8 mouse cellular contexts compared by ENCODE assay signal in the genomic region with DNA sequence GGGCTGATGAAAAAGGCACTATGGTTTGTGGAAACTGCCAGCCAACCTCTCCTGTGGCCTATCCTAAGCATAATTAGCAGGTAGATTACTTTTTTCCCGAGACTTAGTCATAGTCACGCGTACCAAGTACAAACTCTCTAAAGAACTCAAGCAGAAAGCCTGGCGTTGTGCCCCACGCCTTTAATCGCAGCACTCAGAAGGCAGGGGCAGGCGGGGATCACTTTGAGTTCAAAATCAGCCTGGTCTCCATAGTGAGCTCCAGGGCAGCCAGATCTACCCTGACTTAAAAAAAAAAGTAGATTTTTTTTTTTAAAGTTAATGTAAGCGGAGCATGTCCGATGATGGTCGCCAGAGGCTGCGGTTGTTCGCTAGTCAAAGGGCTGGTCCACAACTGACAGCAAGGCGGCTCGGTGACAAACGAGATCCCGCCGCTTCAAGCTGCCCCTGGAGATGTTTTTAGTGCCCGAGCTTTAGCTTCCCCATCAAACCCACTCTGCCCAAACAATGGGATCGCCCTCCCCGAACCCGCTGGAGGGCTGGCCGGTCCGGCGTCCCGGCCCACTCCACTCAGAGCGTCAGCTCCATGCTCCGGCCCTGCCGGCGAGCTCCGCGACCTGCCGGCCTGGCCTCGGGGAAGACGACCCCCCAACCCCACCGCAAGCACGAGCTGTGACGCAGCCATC. TPM values are rescaled to one million over a fixed set of nuclear protein-coding genes. Genes with fewer than 3 reads are reported as not detected.
DNase-seq lines count a peak whose midpoint lies in the region; ATAC-seq lines count a peak whose summit lies in the region.

No protein-coding gene starts in this region.

- H3K4me1 ChIP-seq in heart, embryonic 11.5 days (ENCODE audit: control insufficient read depth, insufficient read depth, low read length) = no peaks in the 10 kb centered on the region; the same call in 1 of the 2 replicates
- peaks cover 20% of the 10 kb centered on the region for H3K4me1 ChIP-seq in liver, embryonic 13.5 days (replicated peaks)
- peaks cover 13% of the 10 kb centered on the region for H3K4me1 ChIP-seq in neural tube, embryonic 12.5 days

- H3K4me2 ChIP-seq in heart, embryonic 11.5 days = peak overlapping the region; percentile 78
- H3K4me2 ChIP-seq in liver, embryonic 13.5 days = peak overlapping the region; percentile 98
- H3K4me2 ChIP-seq in neural tube, embryonic 12.5 days (replicated peaks) = peak overlapping the region; percentile 77

- ATAC-seq in heart, embryonic 11.5 days (replicated peaks; ENCODE audit: insufficient number of reproducible peaks, low FRiP score, low TSS enrichment) = no peak
- no peak for ATAC-seq in liver, embryonic 13.5 days (ENCODE audit: low read depth)
- ATAC-seq in neural tube, embryonic 12.5 days (ENCODE audit: low FRiP score, low read depth) = no peak

- no peaks in the 10 kb centered on the region for H3K9me3 ChIP-seq in heart, embryonic 11.5 days (replicated peaks; ENCODE audit: control insufficient read depth, low read length)
- H3K9me3 ChIP-seq in liver, embryonic 13.5 days (replicated peaks) = no peaks in the 10 kb centered on the region
- H3K9me3 ChIP-seq in neural tube, embryonic 12.5 days = no peaks in the 10 kb centered on the region

- no peaks in the 10 kb centered on the region; the same call in 1 of the 2 replicates for H3K27me3 ChIP-seq in heart, embryonic 11.5 days (ENCODE audit: control insufficient read depth, insufficient read depth, low read length)
- no peaks in the 10 kb centered on the region for H3K27me3 ChIP-seq in liver, embryonic 13.5 days
- no peaks in the 10 kb centered on the region for H3K27me3 ChIP-seq in neural tube, embryonic 12.5 days (replicated peaks)

- WGBS in heart, embryonic 11.5 days (ENCODE audit: insufficient replicate concordance) = under 1% methylated on average over 37 of the region's 37 CpGs
- under 1% methylated on average over 37 of the region's 37 CpGs for WGBS in liver, embryonic 13.5 days (ENCODE audit: insufficient replicate concordance)
- under 1% methylated on average over 37 of the region's 37 CpGs for WGBS in neural tube, embryonic 12.5 days

- peak overlapping the region; percentile 96 for H3K9ac ChIP-seq in heart, embryonic 11.5 days (ENCODE audit: low read depth, low read length)
- H3K9ac ChIP-seq in liver, embryonic 13.5 days = peak overlapping the region; percentile 92
- H3K9ac ChIP-seq in neural tube, embryonic 12.5 days = peak overlapping the region; percentile 87

- no peaks in the 10 kb centered on the region for H3K36me3 ChIP-seq in heart, embryonic 11.5 days (ENCODE audit: control insufficient read depth, insufficient read depth, low read length)
- 0 out of 2 replicates have a peak, but pooled peaks cover 6% of the 10 kb centered on the region for H3K36me3 ChIP-seq in liver, embryonic 13.5 days
- H3K36me3 ChIP-seq in neural tube, embryonic 12.5 days = peaks cover 8% of the 10 kb centered on the region

- H3K4me3 ChIP-seq in heart, embryonic 11.5 days (ENCODE audit: low read depth, low read length) = peak overlapping the region; percentile 84
- H3K4me3 ChIP-seq in liver, embryonic 13.5 days (replicated peaks) = peak overlapping the region; percentile 91
- H3K4me3 ChIP-seq in neural tube, embryonic 12.5 days = peak overlapping the region; percentile 94

- H3K27ac ChIP-seq in heart, embryonic 11.5 days (ENCODE audit: low read depth, low read length) = peak overlapping the region; percentile 73
- peak overlapping the region; percentile 77 for H3K27ac ChIP-seq in liver, embryonic 13.5 days
- peak overlapping the region; percentile 76 for H3K27ac ChIP-seq in neural tube, embryonic 12.5 days

- DNase-seq in A20 (ENCODE audit: low read depth, low spot score) = peak; percentile 70
- peak; percentile 71 for DNase-seq in adipocyte (ENCODE audit: low spot score)
- peak; percentile 54 for DNase-seq in embryo, embryonic 11 days
- DNase-seq in kidney, adult 9 months = peak; percentile 90
- peak; percentile 24 for DNase-seq in liver, embryonic 13.5 days
- peak; percentile 35 for DNase-seq in yolk sac, embryonic 10.5 days (ENCODE audit: low spot score)

RNA-seq across cellular contexts. Expression of gene Dnajb9, which starts 0.8 kb away (rescaled TPM):
- polyA plus RNA-seq in heart, embryonic 11.5 days (2014; fragmentation: Nextera tagmentation; extraction: Ambion mirVana) = 29.2 and 37.0 TPM in 2 replicates
- 10.4 and 15.4 TPM in 2 replicates for polyA plus RNA-seq in liver, embryonic 13.5 days (2015; fragmentation: Nextera tagmentation; extraction: Ambion mirVana)
- polyA plus RNA-seq in neural tube, embryonic 12.5 days (2016; fragmentation: Nextera tagmentation; extraction: Ambion mirVana) = 32.1 and 33.1 TPM in 2 replicates

RNA-seq across cellular contexts. Expression of gene Pnpla8, which starts 11.9 kb away (rescaled TPM):
- polyA plus RNA-seq in heart, embryonic 11.5 days (2014; fragmentation: Nextera tagmentation; extraction: Ambion mirVana) = 54.6 and 55.5 TPM in 2 replicates
- polyA plus RNA-seq in liver, embryonic 13.5 days (2015; fragmentation: Nextera tagmentation; extraction: Ambion mirVana) = 22.5 and 32.5 TPM in 2 replicates
- polyA plus RNA-seq in neural tube, embryonic 12.5 days (2016; fragmentation: Nextera tagmentation; extraction: Ambion mirVana) = 93.3 and 103 TPM in 2 replicates

Comparison
In these comparisons a context has a peak if more than half of its experiments do, and no peak if none do; other contexts are left out.
1. DNase-seq: peak in every context shown above with its lines; median percentile 90 in kidney, adult 9 months; 71 in adipocyte; 70 in A20; 54 in embryo, embryonic 11 days; 35 in yolk sac, embryonic 10.5 days; 24 in liver, embryonic 13.5 days.